Mouse (Mus musculus) thymus, postnatal 0 days (tissue): ENCODE data around the gene Plcxd1. TPM values are rescaled to one million over a fixed set of nuclear protein-coding genes. Genes with fewer than 3 reads are reported as not detected.
A peak's percentile ranks its signal among the peaks of the same experiment; 100 is the strongest.
"Not testable (repeated sequence)": the region's sequence is repeated elsewhere in the genome, so short reads cannot be mapped to it uniquely, and the experiment has no call there.

Experiments used
- DNase-seq: peaks from one replicate; pipeline ENCODE4 v3.0.0-alpha.2; 2015; ENCODE audit warnings: low spot score
- polyA plus RNA-seq: library from polyadenylated mRNA; unstranded; fragments of >200 nt; fragmentation: Nextera tagmentation; extraction: Ambion mirVana; gene quantifications from 2 replicates; pipeline ENCODE4 v1.2.1, GENCODE M21; 2015

Plcxd1 gene
- polyA plus RNA-seq, 1 experiment from 2014 or later = 3.5 TPM

DNA sequence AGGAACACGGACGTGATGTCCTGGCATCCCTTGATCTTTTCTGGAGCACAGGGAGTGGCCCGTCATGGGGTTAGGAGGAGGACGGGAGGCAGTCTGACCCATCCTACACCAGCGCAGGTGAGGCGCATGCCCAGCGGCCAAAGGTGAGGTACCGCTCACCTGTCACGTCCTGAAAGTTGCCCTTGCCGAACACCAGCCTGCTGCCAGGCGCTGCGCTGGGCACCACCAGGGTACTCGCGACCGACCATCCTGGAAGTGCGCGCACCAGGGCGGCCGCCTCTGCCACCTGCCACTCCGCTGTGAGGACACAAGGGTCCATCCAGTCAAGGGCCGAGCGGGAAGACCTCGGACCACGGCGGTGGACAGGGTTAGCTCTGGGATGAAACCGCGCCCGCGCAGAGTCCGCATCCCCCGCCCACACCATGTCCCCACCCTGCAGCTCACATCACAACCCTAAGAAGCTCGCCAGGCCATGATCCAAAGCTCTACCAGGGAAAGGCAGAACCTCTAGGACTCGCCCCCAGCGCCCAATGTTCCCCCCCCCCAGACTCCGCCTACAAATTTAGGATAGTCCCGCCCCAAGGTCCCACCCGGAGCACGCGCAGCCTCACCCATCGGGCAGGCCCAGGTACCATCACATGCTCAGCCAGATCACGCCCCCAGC lies 7.3 kb downstream of the Plcxd1 start:
- no peak for DNase-seq

DNA sequence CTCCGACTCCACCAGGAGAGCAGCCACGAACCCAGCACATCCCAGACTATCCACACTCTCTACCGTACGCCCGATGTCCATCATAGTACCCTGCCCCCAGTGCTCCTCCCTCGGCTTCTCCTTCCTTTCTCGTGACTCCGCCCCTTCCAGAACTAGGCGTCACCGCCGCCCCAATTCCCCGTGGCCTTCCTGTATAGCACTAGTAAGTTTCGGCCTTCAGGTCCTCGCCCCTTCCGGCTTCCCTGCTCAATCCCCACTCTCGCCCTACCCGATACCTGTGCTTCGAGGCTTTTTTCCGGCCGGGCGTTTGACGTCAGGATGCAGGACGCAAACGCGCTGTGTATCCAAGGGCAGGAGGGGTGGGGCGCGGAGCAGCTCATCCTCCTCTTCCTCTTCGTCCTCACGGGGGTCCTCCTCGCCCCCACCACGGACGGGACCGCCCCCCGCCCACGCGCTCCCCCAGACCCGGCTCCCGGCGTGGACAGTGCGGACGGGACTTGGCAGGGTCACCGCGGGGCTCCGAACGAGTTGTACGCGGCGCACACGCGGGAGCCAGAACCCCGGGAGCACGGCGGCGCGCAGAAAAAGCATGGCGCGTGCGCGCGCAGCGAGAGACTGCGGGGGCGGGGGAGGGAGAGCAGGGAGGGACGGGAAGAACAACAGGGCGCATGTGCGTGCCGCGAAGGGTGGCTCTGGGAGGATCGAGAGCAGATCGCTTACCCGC lies 8.0 kb downstream of the Plcxd1 start, which contains the start of gene Gtpbp6:
Gene Gtpbp6, minus strand, starts transcription at position 617 of the 724 bp plus-strand sequence.
- peak; percentile 97 for DNase-seq

- no peak for DNase-seq
Observed at GRCm38 (mm10) chr5:110108305-110108628, 8.5 kb downstream of the Plcxd1 start.

DNA sequence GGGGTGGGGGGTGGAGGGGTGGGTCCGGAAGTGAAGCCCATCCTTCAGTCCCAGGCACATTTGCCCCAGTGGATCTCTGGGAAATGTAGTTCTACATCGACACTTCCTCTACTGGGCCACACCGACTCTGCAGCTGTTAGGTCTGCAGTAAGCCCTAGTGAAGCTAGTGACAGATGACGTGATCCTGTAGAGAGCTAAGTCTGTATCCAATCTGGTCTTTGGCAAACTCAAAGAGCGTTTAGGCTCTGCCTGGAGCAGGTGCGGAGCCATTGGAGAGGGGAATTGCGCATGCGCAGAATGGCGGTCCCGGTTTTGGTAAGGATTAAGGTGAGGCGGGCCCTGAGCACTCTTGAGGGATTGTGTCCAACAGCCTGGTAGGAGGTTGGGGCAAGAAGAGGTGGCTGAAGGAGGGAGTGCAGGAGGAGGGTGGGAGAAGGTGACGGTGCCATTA lies 10.2 kb downstream of the Plcxd1 start, which contains the start of gene Zfp605:
Gene Zfp605, plus strand, starts transcription at position 102 of the 451 bp plus-strand sequence.
- peak; percentile 91 for DNase-seq

DNA sequence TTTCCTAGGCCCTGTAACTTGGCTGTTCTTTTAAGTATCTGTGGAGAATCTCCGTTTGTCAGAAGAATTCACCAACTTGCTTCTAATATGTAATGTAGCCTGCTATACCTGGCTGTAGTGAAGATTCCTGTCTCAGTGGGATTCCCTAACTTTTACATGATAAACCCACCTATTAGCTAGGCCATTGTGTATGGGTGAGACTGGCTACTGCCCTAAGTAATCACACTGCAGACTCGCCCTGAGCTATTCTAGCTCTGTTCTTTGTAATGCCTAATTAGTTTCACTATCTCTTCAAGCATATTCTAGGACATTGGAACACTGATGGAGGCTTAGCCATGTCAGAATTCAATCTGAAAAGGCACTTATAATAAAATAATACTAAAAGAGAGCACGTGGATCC lies 22.6 kb downstream of the Plcxd1 start:
- not testable (repeated sequence) for DNase-seq

DNA sequence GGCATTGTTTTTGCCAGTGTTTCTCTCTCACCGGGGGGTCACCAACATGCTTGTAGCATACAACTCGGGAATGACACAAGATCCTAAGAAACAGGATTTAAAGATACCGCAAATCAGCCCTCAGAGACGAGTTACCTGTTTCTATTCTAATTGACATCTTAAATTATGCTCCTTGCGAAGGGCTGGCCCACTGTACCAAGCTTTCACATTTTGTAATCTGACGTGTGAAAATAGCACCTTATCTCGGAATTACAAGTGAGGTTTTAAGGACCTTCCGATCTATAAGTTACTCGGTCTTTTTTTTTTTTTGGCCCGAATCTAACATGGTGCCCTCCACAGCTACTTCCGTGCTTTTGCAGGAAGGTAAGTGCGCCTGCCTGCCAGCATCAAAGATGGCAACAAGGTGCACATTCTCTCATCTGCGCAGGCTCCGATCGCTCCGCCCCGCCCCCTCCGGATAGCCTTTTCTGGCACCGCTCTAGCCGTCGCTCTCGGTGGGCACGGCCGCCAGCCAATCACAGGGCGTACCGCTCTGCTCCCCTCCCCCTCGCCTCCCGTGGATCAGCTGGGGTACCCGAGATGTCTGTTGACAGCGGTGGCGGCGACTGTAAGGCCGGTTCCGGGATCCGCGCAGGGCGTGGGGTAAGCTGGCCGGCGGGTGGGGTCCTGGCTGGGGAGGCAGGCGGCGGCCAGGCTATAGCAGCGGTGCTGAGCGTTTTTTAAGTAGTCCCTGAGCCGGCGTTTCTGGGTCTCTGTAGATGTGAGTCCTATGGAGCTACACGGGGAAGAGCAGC lies 35.7 kb downstream of the Plcxd1 start, which contains the start of gene Chfr:
Gene Chfr, plus strand, starts transcription at position 550 of the 794 bp plus-strand sequence.
- peak; percentile 99 for DNase-seq

- DNase-seq = no peak
Observed at GRCm38 (mm10) chr5:110136087-110136464, 36.3 kb downstream of the Plcxd1 start.

DNA sequence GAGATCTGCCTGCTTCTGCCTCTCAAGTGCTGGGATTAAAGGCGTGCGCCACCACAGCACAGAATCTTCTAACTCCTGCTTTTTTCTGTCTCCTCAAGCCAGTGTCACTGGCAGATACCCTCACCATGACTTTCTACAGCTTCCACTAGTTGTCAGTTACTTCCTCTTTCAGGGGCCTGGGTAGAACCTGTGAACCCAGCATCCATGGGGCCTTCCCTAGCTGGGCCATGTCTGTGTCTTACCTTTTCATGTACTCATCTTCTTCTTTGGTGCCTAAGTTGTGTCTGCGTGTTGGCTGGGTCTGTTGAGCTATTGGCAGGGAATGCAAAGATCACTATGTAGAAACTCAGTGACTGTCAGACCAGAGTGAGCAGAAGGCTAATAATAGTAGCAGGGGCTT lies 38.0 kb downstream of the Plcxd1 start:
- no peak for DNase-seq

- DNase-seq = no peak
Observed at GRCm38 (mm10) chr5:110139325-110139724, 39.6 kb downstream of the Plcxd1 start.

DNA sequence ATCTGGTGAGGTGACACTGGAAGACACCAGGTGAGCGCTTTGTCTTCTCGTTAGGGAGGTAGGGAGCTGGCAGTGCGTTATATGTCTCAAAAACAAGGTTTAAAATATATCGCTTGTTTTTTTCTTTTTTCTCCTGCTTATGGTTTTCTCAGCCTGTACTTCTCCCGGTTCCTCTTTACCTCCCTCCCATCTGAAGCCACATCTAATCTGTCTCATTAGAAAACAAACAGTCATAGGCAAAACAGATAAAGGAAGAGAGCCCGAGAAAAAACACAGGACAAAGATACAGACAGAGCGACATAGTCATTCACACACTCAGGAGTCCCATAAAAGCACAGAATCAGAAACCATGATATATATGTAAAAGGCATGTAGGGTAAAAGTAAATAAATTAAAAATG lies 40.7 kb downstream of the Plcxd1 start:
- no peak for DNase-seq

GRCm38 (mm10) chr5:110142309-110142708 lies 42.5 kb downstream of the Plcxd1 start:
- DNase-seq = no peak

GRCm38 (mm10) chr5:110143007-110143406 lies 43.2 kb downstream of the Plcxd1 start:
- peak; percentile 24 for DNase-seq

Other genes starting within 250 kb of the Plcxd1 start
- gene Gm15446, start 176.6 kb upstream of the Plcxd1 start, polyA plus RNA-seq = 1.2 and 1.5 TPM in 2 replicates
- gene Zfp932, start 103.4 kb upstream of the Plcxd1 start, polyA plus RNA-seq = 27.5 and 34.2 TPM in 2 replicates
- gene Gm17655, start 27.5 kb upstream of the Plcxd1 start, polyA plus RNA-seq = 4.6 and 5.2 TPM in 2 replicates
- 2.3 and 2.8 TPM in 2 replicates for gene Gm35315, start 5.5 kb upstream of the Plcxd1 start, polyA plus RNA-seq
- 32.0 and 36.8 TPM in 2 replicates for gene Gtpbp6, start 8.2 kb downstream of the Plcxd1 start, polyA plus RNA-seq
- gene Zfp605, start 10.1 kb downstream of the Plcxd1 start, polyA plus RNA-seq = 4.9 and 5.8 TPM in 2 replicates
- gene Chfr, start 35.9 kb downstream of the Plcxd1 start, polyA plus RNA-seq = 75.1 and 82.2 TPM in 2 replicates
- gene Golga3, start 76.7 kb downstream of the Plcxd1 start, polyA plus RNA-seq = 12.1 and 12.3 TPM in 2 replicates
- 22.9 and 26.4 TPM in 2 replicates for gene Ankle2, start 131.0 kb downstream of the Plcxd1 start, polyA plus RNA-seq
- 64.7 and 67.4 TPM in 2 replicates for gene Pgam5, start 169.9 kb downstream of the Plcxd1 start, polyA plus RNA-seq
- gene Pxmp2, start 186.2 kb downstream of the Plcxd1 start, polyA plus RNA-seq = 7.6 and 9.1 TPM in 2 replicates
- 20.0 and 21.0 TPM in 2 replicates for gene Pole, start 186.3 kb downstream of the Plcxd1 start, polyA plus RNA-seq
- 0.12 and 0.41 TPM in 2 replicates for gene P2rx2, start 243.2 kb downstream of the Plcxd1 start, polyA plus RNA-seq
- 1.2 and 1.3 TPM in 2 replicates for gene Lrcol1, start 244.8 kb downstream of the Plcxd1 start, polyA plus RNA-seq